Mouse (Mus musculus) intestine, embryonic 16.5 days (tissue): ENCODE results near the gene Cmtm1. TPM values are rescaled to one million over a fixed set of nuclear protein-coding genes. Genes with fewer than 3 reads are reported as not detected.

Experiments used
- ATAC-seq: fragments of 200-750 bp; cut with Nextera tagmentation; 2 replicates; pipeline ENCODE4 v1.8.0; 2017; ENCODE audit warnings: moderate TSS enrichment, moderate library complexity
- H3K27ac ChIP-seq: fragments of 300-500 bp; sonication (generic); 2 replicates; pipeline ENCODE4 v1.5.1; 2014; ENCODE audit warnings: mild to moderate bottlenecking, low read length
- H3K27me3 ChIP-seq: fragments of 300-500 bp; sonication (generic); replicated peaks from 2 replicates; pipeline ENCODE4 v1.6.1; 2014; ENCODE audit warnings: low read length, control low read depth, mixed read lengths; ENCODE audit not compliant: control insufficient read depth, insufficient read depth
- H3K36me3 ChIP-seq: fragments of 300-500 bp; sonication (generic); 2 replicates; pipeline ENCODE4 v1.6.1; 2014; ENCODE audit warnings: low read length, control low read depth; ENCODE audit not compliant: control insufficient read depth, insufficient read depth
- H3K4me1 ChIP-seq: fragments of 300-500 bp; sonication (generic); 2 replicates; pipeline ENCODE4 v1.6.1; 2014; ENCODE audit warnings: low read length, control low read depth, mixed read lengths; ENCODE audit not compliant: control insufficient read depth, insufficient read depth
- H3K4me2 ChIP-seq: fragments of 300-500 bp; sonication (generic); 2 replicates; pipeline ENCODE4 v1.6.1; 2014; ENCODE audit warnings: low read depth, low read length, control low read depth
- H3K4me3 ChIP-seq: fragments of 300-500 bp; sonication (generic); 2 replicates; pipeline ENCODE4 v1.5.1; 2014; ENCODE audit warnings: mild to moderate bottlenecking, low read length
- H3K9ac ChIP-seq: fragments of 300-500 bp; sonication (generic); 2 replicates; pipeline ENCODE4 v1.6.1; 2014; ENCODE audit warnings: low read depth, low read length
- H3K9me3 ChIP-seq: fragments of 300-500 bp; sonication (generic); 2 replicates; pipeline ENCODE4 v1.6.1; 2016; ENCODE audit warnings: low read length, control low read depth; ENCODE audit not compliant: control insufficient read depth
- WGBS: fragments of 180-500 bp; shearing (Covaris S2); extraction: QIAGEN DNeasy Blood & Tissue Kit; methylation state at CpG from one replicate; pipeline ENCODE4 v1.1.7; 2014; 5-methylcytosine and 5-hydroxymethylcytosine counted together
- polyA plus RNA-seq: library from polyadenylated mRNA; unstranded; fragments of >200 nt; fragmentation: Nextera tagmentation; extraction: Ambion mirVana; gene quantifications from 2 replicates; pipeline ENCODE4 v1.2.1, GENCODE M21; 2015

The Cmtm1 gene
- polyA plus RNA-seq, 1 experiment from 2014 or later = not detected

DNA sequence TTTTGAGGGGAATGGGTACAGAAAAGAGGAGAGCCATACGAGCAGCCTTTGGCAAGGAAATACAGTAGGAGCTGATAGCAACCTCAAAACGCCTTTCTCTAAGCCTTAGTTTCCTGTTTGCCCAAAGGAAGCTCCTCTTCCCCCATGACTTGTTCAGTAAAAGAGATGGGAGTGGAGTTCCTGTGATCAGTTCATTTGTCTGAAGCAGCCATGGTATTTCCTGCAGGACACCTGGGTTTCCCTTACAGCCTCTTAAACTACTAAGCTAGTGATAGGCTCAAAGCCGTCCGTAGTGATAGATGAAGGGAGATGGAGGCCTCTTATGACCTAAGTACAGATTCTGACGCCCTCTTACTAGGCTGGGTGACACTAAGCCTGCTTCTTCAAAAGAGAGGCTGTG, 32.5 kb upstream of the Cmtm1 start:
- Histone ChIP-seq H3K4me2 (no peak overlapping the region), H3K9me3 (no peaks in the 10 kb centered on the region), H3K27me3 (no peaks in the 10 kb centered on the region), H3K36me3 (no peaks in the 10 kb centered on the region; the same call in 1 of the 2 replicates), H3K27ac (no peak overlapping the region), H3K4me1 (peaks cover 13% of the 10 kb centered on the region), H3K9ac (no peak overlapping the region), H3K4me3 (no peak overlapping the region)
- 71% methylated on average over 5 of the region's 5 CpGs for WGBS
- ATAC-seq = no peak

DNA sequence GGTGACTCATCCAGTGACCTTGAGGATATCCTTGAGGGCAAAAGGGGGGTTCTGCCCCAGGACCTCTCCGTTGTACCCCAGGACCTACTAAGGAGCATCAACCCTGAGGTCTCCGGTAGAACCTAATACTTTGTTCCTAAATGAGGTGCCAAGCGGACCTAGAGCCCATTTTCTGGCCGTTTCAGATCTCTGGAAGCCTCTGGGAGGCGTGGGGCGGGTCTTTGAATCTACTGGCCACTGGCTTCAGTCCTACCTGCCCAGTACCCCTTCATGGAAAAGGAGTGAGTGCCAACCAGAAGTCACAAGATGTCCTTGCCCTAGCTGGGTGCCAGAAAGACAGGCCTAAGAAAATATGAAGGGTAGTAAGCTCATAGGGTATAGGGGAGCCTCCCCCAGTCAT, 31.7 kb upstream of the Cmtm1 start:
- ATAC-seq = no peak
- H3K9me3 ChIP-seq = no peaks in the 10 kb centered on the region
- peak overlapping the region; percentile 63 for H3K4me3 ChIP-seq
- H3K9ac ChIP-seq = peak overlapping the region; percentile 87; the same call in 1 of the 2 replicates
- H3K27me3 ChIP-seq = no peaks in the 10 kb centered on the region
- WGBS = 45% methylated on average over 6 of the region's 6 CpGs
- peaks cover 13% of the 10 kb centered on the region for H3K4me1 ChIP-seq
- peak overlapping the region; percentile 20; the same call in 1 of the 2 replicates for H3K27ac ChIP-seq
- peak overlapping the region; percentile 63 for H3K4me2 ChIP-seq
- H3K36me3 ChIP-seq = no peaks in the 10 kb centered on the region; the same call in 1 of the 2 replicates

DNA sequence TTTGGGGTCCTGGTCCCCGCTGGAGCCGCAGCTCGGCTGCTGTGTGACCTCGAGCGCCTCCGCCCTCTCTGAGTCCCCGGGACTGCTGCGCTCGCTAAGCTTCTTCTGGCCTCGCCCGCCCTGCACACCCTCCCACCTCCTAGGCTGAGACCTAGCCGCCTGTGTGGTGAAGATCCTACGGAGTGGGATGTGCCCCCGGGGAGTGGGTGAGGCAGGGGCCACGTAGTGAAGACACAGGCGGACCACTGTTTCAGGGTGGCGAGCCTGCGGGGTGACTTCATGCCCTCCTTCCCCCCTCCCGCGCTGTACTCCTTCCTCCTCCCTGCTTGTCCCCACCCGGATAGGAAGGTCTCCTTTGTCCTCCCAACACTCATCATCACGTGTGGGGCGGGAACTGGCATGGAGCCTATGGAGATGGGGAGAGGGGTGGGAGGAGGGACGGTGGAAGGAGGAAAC, 31.2 kb upstream of the Cmtm1 start:
- Histone ChIP-seq H3K4me2 (peak overlapping the region; percentile 63), H3K9me3 (no peaks in the 10 kb centered on the region), H3K4me1 (peaks cover 13% of the 10 kb centered on the region), H3K4me3 (peak overlapping the region; percentile 63), H3K9ac (peak overlapping the region; percentile 87), H3K36me3 (no peaks in the 10 kb centered on the region), H3K27me3 (no peaks in the 10 kb centered on the region), H3K27ac (peak overlapping the region; percentile 82)
- WGBS = 0% methylated on average over 23 of the region's 24 CpGs
- ATAC-seq = peak; percentile 80

DNA sequence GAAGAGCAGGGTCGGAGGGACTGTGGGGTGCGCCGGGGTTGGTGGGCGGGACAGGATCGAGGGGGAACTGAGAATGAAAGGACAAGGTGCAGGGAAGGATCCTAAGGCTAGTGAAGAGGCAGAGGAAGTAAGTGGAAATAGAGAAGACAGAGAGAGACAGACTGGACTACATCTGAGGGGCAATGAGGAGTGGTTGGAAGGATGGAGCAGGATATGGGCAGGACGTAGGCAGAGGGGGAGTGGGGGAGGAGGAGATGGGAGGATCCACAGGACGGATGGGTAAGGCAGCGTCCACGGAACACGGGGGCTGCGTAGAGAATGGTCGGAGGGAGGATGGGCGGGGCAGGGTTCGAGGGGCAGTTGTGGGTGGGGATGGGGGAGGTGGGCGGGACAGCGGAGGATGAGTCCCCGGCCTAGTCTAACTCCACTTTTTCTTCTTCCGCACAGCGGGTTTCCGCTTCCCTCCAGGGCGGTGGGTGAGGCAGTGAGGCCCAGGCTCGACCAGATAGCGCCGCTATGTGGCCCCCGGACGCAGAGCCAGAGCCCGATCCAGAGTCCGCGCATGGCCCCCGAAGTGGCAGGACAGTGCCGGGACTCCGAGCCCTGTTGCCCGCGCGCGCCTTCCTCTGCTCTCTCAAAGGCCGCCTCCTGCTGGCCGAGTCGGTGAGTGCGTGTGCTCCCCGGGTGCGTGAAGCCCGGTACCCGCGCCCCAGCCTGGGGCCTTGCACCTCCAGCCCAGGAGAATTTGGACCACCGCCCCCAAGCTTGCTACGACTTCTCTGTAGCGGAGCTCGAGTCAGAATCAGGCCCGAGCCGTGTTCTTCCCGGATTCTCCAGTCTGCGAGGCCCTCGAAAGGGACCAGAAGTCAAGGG, 30.5 kb upstream of the Cmtm1 start:
- H3K9me3 ChIP-seq = no peaks in the 10 kb centered on the region
- 1% methylated on average over 52 of the region's 54 CpGs for WGBS

DNA sequence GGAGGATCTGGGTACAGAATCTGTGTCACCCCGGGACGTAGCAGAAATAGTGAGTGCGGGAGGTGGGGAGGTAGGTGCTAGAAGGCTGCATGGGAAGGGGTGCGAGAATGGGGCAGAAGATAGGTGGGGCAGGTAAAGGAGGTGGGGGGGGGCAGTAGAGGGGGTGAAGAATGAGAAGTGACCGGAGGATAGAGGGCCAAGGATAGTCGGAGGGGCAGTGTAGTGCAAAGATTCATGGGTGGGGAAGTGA, 30.0 kb upstream of the Cmtm1 start:
- Histone ChIP-seq H3K9ac (peak overlapping the region; percentile 87), H3K27me3 (no peaks in the 10 kb centered on the region), H3K9me3 (no peaks in the 10 kb centered on the region), H3K4me3 (peak overlapping the region; percentile 63), H3K4me1 (peaks cover 13% of the 10 kb centered on the region), H3K4me2 (peak overlapping the region; percentile 63), H3K27ac (peak overlapping the region; percentile 82), H3K36me3 (no peaks in the 10 kb centered on the region)
- WGBS = 1% methylated on average over 6 of the region's 6 CpGs
- ATAC-seq = no peak

More for the DNA sequence above, 30.5 kb upstream of the Cmtm1 start:
- Histone ChIP-seq H3K4me1 (peaks cover 13% of the 10 kb centered on the region), H3K36me3 (no peaks in the 10 kb centered on the region), H3K4me3 (peak overlapping the region; percentile 63), H3K4me2 (peak overlapping the region; percentile 63), H3K27ac (peak overlapping the region; percentile 82), H3K9ac (peak overlapping the region; percentile 87), H3K27me3 (no peaks in the 10 kb centered on the region)
- peak; percentile 74 for ATAC-seq

DNA sequence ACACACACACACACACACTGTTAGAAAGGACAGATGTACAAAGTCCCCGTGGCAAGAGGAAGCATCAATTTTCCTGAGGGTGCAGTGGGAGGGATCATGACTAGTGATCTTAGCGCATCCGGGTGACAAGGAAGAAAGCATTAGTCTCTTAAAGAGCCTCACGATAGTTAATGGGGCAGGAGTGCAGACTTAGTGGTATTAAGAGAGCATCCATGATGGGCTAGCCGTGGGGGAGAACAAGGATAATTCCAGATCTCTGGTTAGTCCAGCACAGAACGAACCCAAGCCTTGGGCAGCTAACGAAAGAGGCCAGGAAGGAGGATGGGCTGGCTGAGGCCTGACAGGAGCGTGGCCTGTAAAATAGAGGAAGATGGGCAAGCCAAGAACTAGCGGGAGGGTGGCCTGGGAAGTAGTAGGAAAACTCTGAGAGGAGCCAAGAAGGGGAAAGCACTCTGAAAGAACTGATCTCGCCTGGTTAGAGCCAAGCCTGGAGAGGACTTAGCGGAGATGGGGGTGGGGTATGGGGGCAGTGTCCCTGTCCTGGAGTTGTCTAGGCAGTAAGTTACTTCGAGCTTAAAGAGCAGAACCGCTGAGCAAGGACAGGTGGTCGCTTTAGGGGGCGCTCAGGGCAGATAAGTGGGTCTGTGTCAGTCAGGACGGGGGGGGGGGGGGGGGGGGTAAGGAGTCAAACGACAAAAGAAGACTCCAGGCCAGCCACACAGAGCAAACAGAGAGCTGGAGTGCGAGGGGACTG, 29.5 kb upstream of the Cmtm1 start, which contains the start of gene Cmtm3:
Gene Cmtm3, plus strand, starts transcription at position 182 of the 754 bp plus-strand sequence.
- peak within 1 kb of the TSS; percentile 63 for H3K4me3 ChIP-seq
- no peaks in the 10 kb centered on the region for H3K36me3 ChIP-seq
- no peak for ATAC-seq
- WGBS = 20% methylated on average over 17 of the region's 18 CpGs
- peak within 1 kb of the TSS; percentile 63 for H3K4me2 ChIP-seq
- H3K27me3 ChIP-seq = no peaks in the 10 kb centered on the region
- H3K4me1 ChIP-seq = peaks cover 13% of the 10 kb centered on the region
- peak within 1 kb of the TSS; percentile 87 for H3K9ac ChIP-seq
- H3K27ac ChIP-seq = peak within 1 kb of the TSS; percentile 82
- H3K9me3 ChIP-seq = no peaks in the 10 kb centered on the region

DNA sequence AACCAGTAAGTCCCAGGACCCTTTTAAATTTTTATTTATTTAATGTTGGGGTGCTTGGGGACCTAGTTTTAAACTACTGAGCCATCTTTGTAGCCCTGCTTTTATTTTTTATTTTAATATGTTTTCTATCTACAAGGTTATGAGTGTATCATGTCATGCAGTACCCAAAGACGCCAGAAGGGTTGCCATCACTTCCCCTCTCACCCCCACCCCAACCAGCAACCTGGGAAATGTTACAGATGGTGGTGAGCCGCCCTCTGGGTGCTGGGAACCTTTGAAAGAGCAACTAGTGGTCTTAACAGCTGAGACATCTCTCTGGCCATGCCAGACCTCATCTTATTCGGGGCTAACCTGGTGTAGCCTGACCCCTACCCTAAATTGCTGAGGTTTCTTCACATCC, 27.9 kb upstream of the Cmtm1 start:
- no peaks in the 10 kb centered on the region for H3K36me3 ChIP-seq

DNA sequence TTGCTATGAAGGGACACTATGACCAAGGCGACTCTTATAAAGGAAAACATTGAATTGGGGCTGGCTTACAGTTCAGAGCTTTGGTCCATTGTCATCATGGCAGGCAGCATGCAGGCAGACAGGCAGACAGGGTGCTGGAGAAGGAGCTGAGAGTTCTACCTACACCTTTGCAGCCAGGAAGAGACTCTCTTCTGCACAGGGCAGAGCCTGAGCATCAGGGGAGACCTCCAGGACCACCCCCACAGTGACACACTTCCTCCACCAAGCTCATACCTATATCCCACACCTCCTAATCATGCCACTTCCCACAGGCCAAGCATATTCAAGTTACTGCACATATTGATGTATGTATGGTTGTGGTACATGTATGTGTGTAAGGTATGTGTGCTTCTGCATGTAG, 26.9 kb upstream of the Cmtm1 start:
- 83% methylated on average over 1 of the region's 1 CpGs for WGBS
- Histone ChIP-seq H3K4me1 (peaks cover 3% of the 10 kb centered on the region), H3K4me2 (no peak overlapping the region), H3K36me3 (no peaks in the 10 kb centered on the region), H3K4me3 (no peak overlapping the region), H3K9me3 (no peaks in the 10 kb centered on the region), H3K9ac (no peak overlapping the region), H3K27ac (no peak overlapping the region), H3K27me3 (no peaks in the 10 kb centered on the region)
- no peak for ATAC-seq

More for the DNA sequence above, 27.9 kb upstream of the Cmtm1 start:
- Histone ChIP-seq H3K9ac (no peak overlapping the region), H3K4me1 (peaks cover 5% of the 10 kb centered on the region), H3K27me3 (no peaks in the 10 kb centered on the region), H3K4me3 (no peak overlapping the region), H3K4me2 (no peak overlapping the region), H3K27ac (no peak overlapping the region), H3K9me3 (no peaks in the 10 kb centered on the region)
- no peak for ATAC-seq
- WGBS = 51% methylated on average over 3 of the region's 3 CpGs

DNA sequence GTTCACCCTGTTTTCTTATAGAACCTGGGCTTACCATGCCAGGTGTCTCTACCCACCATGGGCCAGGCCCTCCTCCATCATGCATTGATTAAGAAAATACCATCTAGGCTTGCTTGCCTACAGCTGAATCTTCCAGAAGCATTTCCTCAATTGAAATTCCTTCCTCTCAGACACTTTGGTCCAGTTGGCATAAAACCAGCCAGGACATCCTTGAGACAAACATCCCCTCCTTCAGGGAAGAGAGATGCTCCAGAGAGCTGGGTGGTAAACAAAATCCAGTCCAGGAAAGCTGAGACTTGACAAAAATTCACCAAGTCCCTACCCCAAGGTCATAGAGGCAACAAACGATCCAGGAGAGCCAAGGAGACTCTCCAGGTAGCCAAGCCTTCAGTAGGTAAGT, 24.3 kb upstream of the Cmtm1 start:
- H3K4me2 ChIP-seq = no peak overlapping the region
- H3K4me1 ChIP-seq = no peaks in the 10 kb centered on the region
- WGBS = 71% methylated on average over 1 of the region's 1 CpGs
- H3K36me3 ChIP-seq = no peaks in the 10 kb centered on the region
- H3K4me3 ChIP-seq = no peak overlapping the region
- no peaks in the 10 kb centered on the region for H3K27me3 ChIP-seq
- ATAC-seq = no peak
- H3K9ac ChIP-seq = no peak overlapping the region
- no peaks in the 10 kb centered on the region for H3K9me3 ChIP-seq
- H3K27ac ChIP-seq = no peak overlapping the region
